Comparison of ENCODE assay signal across 8 mouse cellular contexts in genomic region chr14:26638708-26639084, GRCm38 (mm10). TPM values are rescaled to one million over a fixed set of nuclear protein-coding genes. Genes with fewer than 3 reads are reported as not detected.
DNase-seq lines count a peak whose midpoint lies in the region; ATAC-seq lines count a peak whose summit lies in the region.

No protein-coding gene starts in this region.

- peak overlapping the region; percentile 79 for H3K4me2 ChIP-seq in forebrain, embryonic 15.5 days (replicated peaks)

- peak overlapping the region; percentile 89 for H3K4me3 ChIP-seq in brown adipose tissue, adult 24 weeks (ENCODE audit: insufficient read depth, low read depth, low read length)
- peak overlapping the region; percentile 80 for H3K4me3 ChIP-seq in forebrain, embryonic 15.5 days

- peaks cover 3% of the 10 kb centered on the region for H3K4me1 ChIP-seq in brown adipose tissue, adult 24 weeks (ENCODE audit: control insufficient read depth, insufficient read depth, insufficient read length, low read length)
- H3K4me1 ChIP-seq in forebrain, embryonic 15.5 days, result peaks cover 35% of the 10 kb centered on the region

- peak; percentile 11 for ATAC-seq in forebrain, embryonic 15.5 days (replicated peaks)

- H3K27ac ChIP-seq in brown adipose tissue, adult 24 weeks (replicated peaks; ENCODE audit: low read depth, low read length), result peak overlapping the region; percentile 96
- H3K27ac ChIP-seq in forebrain, embryonic 15.5 days (replicated peaks), result peak overlapping the region; percentile 94

- H3K36me3 ChIP-seq in forebrain, embryonic 15.5 days, result no peaks in the 10 kb centered on the region

- WGBS in forebrain, embryonic 15.5 days, result 0% methylated on average over 16 of the region's 16 CpGs
- under 1% methylated on average over 16 of the region's 16 CpGs for WGBS in large intestine, adult 2 months

- no peaks in the 10 kb centered on the region for H3K9me3 ChIP-seq in forebrain, embryonic 15.5 days

- peak; percentile 44 for DNase-seq in ES-CJ7 (ENCODE audit: low read depth, low spot score)
- DNase-seq in heart, postnatal 25 days (ENCODE audit: low spot score), result peak; percentile 55
- peak; percentile 42 for DNase-seq in large intestine, adult 2 months (ENCODE audit: low read depth, low spot score)
- peak; percentile 82 for DNase-seq in lung, postnatal 10 days
- DNase-seq in ovary, postnatal 10 days (ENCODE audit: low spot score), result peak; percentile 21
- peak; percentile 24 to 28 for DNase-seq in thymus, postnatal 10 days (ENCODE audit: low spot score in 2 of 2)

- peak overlapping the region; percentile 76 for H3K9ac ChIP-seq in forebrain, embryonic 15.5 days (replicated peaks)

- H3K27me3 ChIP-seq in forebrain, embryonic 15.5 days, result no peaks in the 10 kb centered on the region

- intact Hi-C loops in heart, postnatal 25 days (cut with DNase I), result loop anchor here (2.0 to 5.0 kb wide), 3 partner anchors 56 to 148 kb away; no protein-coding TSS in a partner anchor

RNA-seq across cellular contexts. Expression of gene Arf4, which starts 0.8 kb away (rescaled TPM):
- 194 and 203 TPM in 2 replicates for polyA plus RNA-seq in brown adipose tissue, adult 24 weeks (2012; ENCODE audit: insufficient read depth, insufficient read length, missing spikeins)
- polyA plus RNA-seq in forebrain, embryonic 15.5 days (2015; fragmentation: Nextera tagmentation; extraction: Ambion mirVana), result 630 and 640 TPM in 2 replicates
- 10 to 100 TPM; 72.4 to 77.6 TPM for total RNA-seq in heart, postnatal 25 days (2021)
- polyA plus RNA-seq in large intestine, adult 2 months (2012; rRNA removed), result 127 and 159 TPM in 2 replicates

RNA-seq across cellular contexts. Expression of gene Pde12, which starts 31.0 kb away (rescaled TPM):
- 4.6 and 5.6 TPM in 2 replicates for polyA plus RNA-seq in brown adipose tissue, adult 24 weeks (2012; ENCODE audit: insufficient read depth, insufficient read length, missing spikeins)
- 12.7 and 13.1 TPM in 2 replicates for polyA plus RNA-seq in forebrain, embryonic 15.5 days (2015; fragmentation: Nextera tagmentation; extraction: Ambion mirVana)
- total RNA-seq in heart, postnatal 25 days (2021), result 1 to 10 TPM; 4.5 to 4.6 TPM
- 3.6 and 6.4 TPM in 2 replicates for polyA plus RNA-seq in large intestine, adult 2 months (2012; rRNA removed)

RNA-seq across cellular contexts. Expression of gene Dnah12, which starts 54.4 kb away (rescaled TPM):
- 0.08 TPM in 1 of 2 replicates, not detected in the other for polyA plus RNA-seq in brown adipose tissue, adult 24 weeks (2012; ENCODE audit: insufficient read depth, insufficient read length, missing spikeins)
- polyA plus RNA-seq in forebrain, embryonic 15.5 days (2015; fragmentation: Nextera tagmentation; extraction: Ambion mirVana), result 0.09 and 0.10 TPM in 2 replicates
- under 1 TPM; 0.03 to 0.06 TPM for total RNA-seq in heart, postnatal 25 days (2021)
- polyA plus RNA-seq in large intestine, adult 2 months (2012; rRNA removed), result not detected in 2 replicates

Comparison
In these comparisons a context has a peak if more than half of its experiments do, and no peak if none do; other contexts are left out.
1. Peak in every context shown above with its lines: DNase-seq, ATAC-seq, H3K4me3 ChIP-seq and H3K27ac ChIP-seq.
2. DNase-seq: peak in every context shown above with its lines; median percentile 82 in lung, postnatal 10 days; 55 in heart, postnatal 25 days; 44 in ES-CJ7; 42 in large intestine, adult 2 months; 26 in thymus, postnatal 10 days; 21 in ovary, postnatal 10 days.